Mouse (Mus musculus) kidney, adult 2 months (tissue): ENCODE results near the gene Olfr547. TPM values are rescaled to one million over a fixed set of nuclear protein-coding genes. Genes with fewer than 3 reads are reported as not detected.
A peak's percentile ranks its signal among the peaks of the same experiment; 100 is the strongest.

ENCODE experiments used
- DNase-seq: peaks from one replicate; pipeline ENCODE4 v3.0.0; 2021
- H3K27ac ChIP-seq: fragments of 200-500 bp; 2 replicates; pipeline ENCODE4 v1.5.1; 2012; ENCODE audit warnings: low read depth, low read length, control low read depth, inconsistent platforms; ENCODE audit not compliant: insufficient read depth
- H3K27me3 ChIP-seq: fragments of 200-500 bp; replicated peaks from 2 replicates; pipeline ENCODE4 v1.6.1; 2012; ENCODE audit warnings: mild to moderate bottlenecking, moderate library complexity, low read length, inconsistent platforms; ENCODE audit not compliant: control insufficient read depth, insufficient read depth
- H3K36me3 ChIP-seq: fragments of 200-500 bp; 2 replicates; pipeline ENCODE4 v1.6.1; 2012; ENCODE audit warnings: mild to moderate bottlenecking, moderate library complexity, low read length, inconsistent platforms; ENCODE audit not compliant: control insufficient read depth, insufficient read depth
- H3K4me1 ChIP-seq: fragments of 200-500 bp; 2 replicates; pipeline ENCODE4 v1.6.1; 2011; ENCODE audit warnings: low read length; ENCODE audit not compliant: control insufficient read depth, insufficient read depth
- H3K4me3 ChIP-seq: fragments of 200-500 bp; 2 replicates; pipeline ENCODE4 v1.5.1; 2011; ENCODE audit warnings: mild to moderate bottlenecking, low read depth, low read length, control low read depth; ENCODE audit not compliant: insufficient read depth
- CTCF ChIP-seq: fragments of 200-500 bp; conservative IDR thresholded peaks from 2 replicates; pipeline ENCODE4 v1.5.1; 2011; ENCODE audit warnings: low read depth, mild to moderate bottlenecking, control low read depth, low read length, moderate library complexity, mixed read lengths; ENCODE audit not compliant: insufficient read depth, insufficient read length
- POLR2A ChIP-seq: fragments of 200-500 bp; IDR thresholded peaks from one replicate; pipeline ENCODE4 v1.6.1; 2011; ENCODE audit warnings: low read depth, low read length, control low read depth
- WGBS: fragments of 180-500 bp; shearing (Covaris S2); methylation state at CpG from one replicate; pipeline ENCODE4 v1.1.7; 2018; 5-methylcytosine and 5-hydroxymethylcytosine counted together
- polyA plus RNA-seq: library from polyadenylated mRNA; depleted of rRNA; stranded (reverse); fragments of >200 nt; gene quantifications from 2 replicates; pipeline ENCODE4 v1.2.3, GENCODE M21; 2012

Gene Olfr547
- polyA plus RNA-seq, 1 experiment, result not detected

DNA sequence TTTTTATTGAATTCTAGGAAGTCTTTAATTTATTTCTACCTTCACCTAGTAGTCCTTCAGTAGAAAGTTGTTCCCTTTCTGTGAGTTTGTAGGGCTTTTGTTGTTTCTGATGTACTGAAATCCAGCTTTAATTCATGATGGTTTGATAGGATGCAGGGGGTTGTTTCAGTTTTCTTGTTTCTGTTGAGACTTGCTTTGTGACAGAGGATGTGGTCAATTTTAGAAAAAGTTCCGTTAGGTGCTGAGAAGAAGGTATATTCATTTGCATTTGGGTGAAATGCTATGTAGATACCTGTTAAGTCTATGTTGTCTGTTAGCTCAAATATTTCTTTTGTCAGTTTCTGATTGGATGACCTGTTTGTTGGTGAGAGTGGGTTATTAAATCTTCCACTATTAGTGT, 5.5 kb upstream of the Olfr547 start:
- 88% methylated on average over 1 of the region's 1 CpGs for WGBS
- Histone ChIP-seq H3K4me3 (no peak overlapping the region), H3K4me1 (no peaks in the 10 kb centered on the region), H3K36me3 (no peaks in the 10 kb centered on the region), H3K27me3 (no peaks in the 10 kb centered on the region), H3K27ac (no peak overlapping the region)
- no peak for TF ChIP-seq CTCF
- no peak for TF ChIP-seq POLR2A
- no peak for DNase-seq

DNA sequence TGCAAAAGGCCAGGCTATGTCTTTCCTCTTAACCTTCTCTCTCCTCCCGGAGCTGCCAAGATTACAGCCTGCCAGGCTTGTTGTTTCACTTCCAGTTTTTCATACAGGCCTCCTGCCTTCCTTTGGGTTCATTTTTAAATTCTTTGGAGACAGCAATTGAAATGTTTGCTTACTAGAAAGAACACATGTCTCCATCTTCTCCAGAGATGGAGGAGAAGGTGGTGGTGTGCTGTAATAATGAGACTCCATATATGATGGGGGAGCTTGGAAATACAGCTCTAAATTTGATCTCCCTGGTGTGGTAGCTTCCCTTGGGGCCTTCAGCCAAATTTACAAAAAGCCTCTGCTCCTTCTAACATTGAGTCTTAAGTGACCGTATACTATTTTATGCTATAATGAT, 6.0 kb downstream of the Olfr547 start, which contains the start of gene Olfr548-ps1:
Gene Olfr548-ps1, plus strand, starts transcription at position 301 of the 400 bp plus-strand sequence.
- 84% methylated on average over 2 of the region's 2 CpGs for WGBS
- Histone ChIP-seq H3K4me1 (no peaks in the 10 kb centered on the region), H3K4me3 (no peak within 1 kb of the TSS), H3K36me3 (no peaks in the 10 kb centered on the region), H3K27ac (no peak within 1 kb of the TSS), H3K27me3 (no peaks in the 10 kb centered on the region)
- DNase-seq, result no peak
- no peak for TF ChIP-seq CTCF
- no peak for TF ChIP-seq POLR2A

DNA sequence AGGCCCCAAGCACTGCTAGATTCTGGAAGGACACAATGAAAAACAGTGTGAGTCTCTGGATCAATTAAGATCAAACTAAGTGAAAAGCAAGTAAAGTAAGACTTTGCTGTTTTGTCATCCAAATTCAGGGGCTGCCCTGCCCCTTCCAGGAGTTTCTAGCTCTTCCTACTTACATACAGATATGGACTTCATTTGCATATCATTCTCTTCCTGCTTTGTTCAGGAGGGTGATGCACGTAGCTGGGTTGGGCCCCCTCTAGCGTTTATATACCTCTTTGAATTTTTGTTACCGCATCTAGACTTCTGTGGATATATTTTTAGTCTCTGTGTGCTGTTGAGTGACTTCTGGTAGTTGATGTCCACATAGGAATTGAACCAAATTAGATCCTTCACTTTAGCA, 6.7 kb downstream of the Olfr547 start:
- H3K36me3 ChIP-seq, result no peaks in the 10 kb centered on the region
- TF ChIP-seq POLR2A, result no peak
- TF ChIP-seq CTCF, result no peak
- WGBS, result 44% methylated on average over 3 of the region's 3 CpGs
- no peaks in the 10 kb centered on the region for H3K27me3 ChIP-seq
- H3K27ac ChIP-seq, result no peak overlapping the region
- H3K4me1 ChIP-seq, result no peaks in the 10 kb centered on the region
- no peak overlapping the region for H3K4me3 ChIP-seq
- DNase-seq, result no peak

DNA sequence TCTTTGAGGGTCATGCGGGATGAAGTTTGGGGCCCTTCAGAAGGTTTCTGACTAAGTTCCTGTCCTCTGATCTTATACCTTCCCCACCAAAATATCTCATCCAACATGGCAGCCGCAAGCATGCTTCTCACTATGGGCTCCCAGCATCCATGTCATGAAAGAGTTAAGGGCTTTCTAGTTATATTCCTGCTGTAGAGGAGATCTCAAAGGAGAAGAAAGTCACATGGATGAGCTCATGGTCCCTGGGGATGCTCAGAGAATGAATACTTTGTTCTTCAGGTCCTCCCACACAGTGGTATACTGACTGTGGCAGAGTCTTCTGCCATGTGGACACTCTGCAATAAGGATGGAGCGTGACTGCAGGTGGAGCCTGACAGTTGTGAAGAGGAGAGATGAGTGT, 15.0 kb downstream of the Olfr547 start, which contains the start of gene Olfr549:
Gene Olfr549, plus strand, starts transcription at position 301 of the 400 bp plus-strand sequence.
- whole genome bisulfite sequencing, result 87% methylated on average over 3 of the region's 3 CpGs
- no peaks in the 10 kb centered on the region for H3K36me3 ChIP-seq
- DNase-seq, result no peak
- no peaks in the 10 kb centered on the region for H3K27me3 ChIP-seq
- no peak within 1 kb of the TSS for H3K4me3 ChIP-seq
- TF ChIP-seq CTCF (no peak), POLR2A (no peak)
- no peak within 1 kb of the TSS for H3K27ac ChIP-seq
- H3K4me1 ChIP-seq, result no peaks in the 10 kb centered on the region

DNA sequence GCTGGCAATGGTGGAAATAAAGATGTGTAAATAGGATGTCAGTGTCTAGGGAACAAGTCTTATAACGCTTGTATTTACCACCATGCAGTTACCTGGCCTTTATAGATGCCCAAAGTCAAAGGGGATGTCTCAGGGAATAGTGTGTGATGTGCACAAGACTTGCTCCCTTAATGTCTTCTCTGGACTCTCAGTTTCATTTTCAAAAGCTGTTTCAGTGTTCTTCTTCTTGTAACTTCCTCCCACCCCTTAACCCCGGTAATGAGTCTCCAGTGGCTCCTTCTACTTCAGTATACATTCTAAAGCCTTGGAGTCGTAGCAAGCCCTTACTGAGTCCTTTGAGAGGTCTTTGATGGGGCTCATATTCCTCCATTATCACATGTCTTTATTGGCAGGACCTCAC, 18.7 kb downstream of the Olfr547 start:
- DNase-seq, result no peak
- no peak for TF ChIP-seq POLR2A
- TF ChIP-seq CTCF, result no peak
- Histone ChIP-seq H3K36me3 (no peaks in the 10 kb centered on the region), H3K27me3 (no peaks in the 10 kb centered on the region), H3K27ac (no peak overlapping the region), H3K4me1 (no peaks in the 10 kb centered on the region), H3K4me3 (no peak overlapping the region)
- WGBS, result 76% methylated on average over 3 of the region's 3 CpGs

DNA sequence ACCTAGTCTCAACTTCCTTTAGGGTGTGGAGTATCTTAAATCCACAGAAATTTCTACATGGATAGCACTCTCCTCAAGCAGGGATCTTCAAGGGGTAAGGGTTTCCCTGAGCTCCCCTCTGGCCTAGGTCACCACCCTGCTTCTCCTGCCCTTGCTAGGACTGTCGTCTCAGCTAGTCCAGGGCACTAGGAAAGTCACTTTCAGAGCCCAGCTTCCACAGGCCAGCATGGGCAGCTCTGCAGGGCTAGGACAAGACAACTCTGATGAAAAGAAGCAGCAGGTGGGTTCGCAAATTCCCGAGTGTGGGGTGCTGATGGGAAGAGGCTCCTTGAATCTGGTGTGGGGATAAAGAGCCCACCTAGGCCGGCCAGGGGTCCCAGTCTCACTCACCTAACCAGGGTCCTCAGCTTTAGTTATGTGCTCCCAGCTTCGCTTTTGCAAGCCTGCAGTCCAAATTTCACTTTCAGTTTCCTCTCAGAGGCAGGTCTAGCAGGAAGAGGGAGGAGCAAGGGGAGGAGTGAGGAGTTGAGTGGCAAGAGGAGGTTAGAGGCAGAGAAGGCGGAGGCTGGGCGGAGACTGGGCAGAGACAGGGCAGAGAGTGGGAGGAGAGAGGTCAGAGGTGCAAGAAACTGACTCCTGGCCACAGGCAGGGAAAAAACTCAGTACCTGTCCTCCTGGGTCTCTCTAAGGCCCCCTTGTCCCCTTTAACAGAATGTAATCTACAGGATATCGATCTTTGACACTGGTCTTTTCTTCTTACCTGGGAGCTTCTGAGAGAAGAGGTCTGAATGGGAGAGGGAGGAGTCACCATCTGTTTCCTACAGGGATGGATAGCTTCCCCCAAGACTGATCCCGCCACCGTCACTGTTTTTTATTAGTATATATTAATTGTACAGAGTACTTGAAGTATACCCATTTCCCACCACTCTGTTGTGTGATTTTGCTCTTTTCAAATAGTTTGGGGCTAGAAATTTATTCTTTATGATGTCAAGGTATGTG, 30.7 kb downstream of the Olfr547 start, which contains the start of gene Trim21:
Gene Trim21, minus strand, starts transcription at position 488 of the 999 bp plus-strand sequence.
- Histone ChIP-seq H3K36me3 (peaks cover 4% of the 10 kb centered on the region; the same call in 1 of the 2 replicates), H3K27ac (peak within 1 kb of the TSS; percentile 6; the same call in 1 of the 2 replicates), H3K4me1 (no peaks in the 10 kb centered on the region), H3K4me3 (peak within 1 kb of the TSS; percentile 58), H3K27me3 (no peaks in the 10 kb centered on the region)
- TF ChIP-seq POLR2A (no peak), CTCF (no peak)
- peak; percentile 96 for DNase-seq
- WGBS, result 9% methylated on average over 10 of the region's 10 CpGs

DNA sequence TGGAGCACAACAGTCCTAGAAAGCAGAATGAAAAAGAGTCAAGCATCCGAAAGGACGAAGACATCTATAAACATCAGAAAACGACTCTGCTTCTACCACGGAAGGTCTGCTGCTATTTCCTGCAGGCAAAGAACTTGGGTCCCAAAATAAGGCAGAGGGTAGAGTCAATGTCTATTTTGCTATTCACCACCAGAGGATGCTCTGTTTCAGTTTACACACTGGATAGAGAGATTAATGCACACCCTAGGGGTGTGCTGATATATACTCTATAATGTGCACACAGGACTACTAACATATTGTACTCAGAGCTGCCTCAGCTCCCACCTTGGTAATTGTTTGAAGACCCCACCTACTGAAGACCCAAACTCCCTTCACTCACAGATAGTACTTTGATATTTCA, 31.7 kb downstream of the Olfr547 start:
- no peaks in the 10 kb centered on the region; the same call in 1 of the 2 replicates for H3K36me3 ChIP-seq
- H3K4me1 ChIP-seq, result no peaks in the 10 kb centered on the region
- 93% methylated on average over 4 of the region's 4 CpGs for WGBS
- no peak for TF ChIP-seq POLR2A
- no peak for TF ChIP-seq CTCF
- no peak overlapping the region for H3K27ac ChIP-seq
- no peaks in the 10 kb centered on the region for H3K27me3 ChIP-seq
- H3K4me3 ChIP-seq, result no peak overlapping the region
- no peak for DNase-seq
